Mouse (Mus musculus): ENCODE measurements around the gene Rbfox2. TPM values are rescaled to one million over a fixed set of nuclear protein-coding genes. Genes with fewer than 3 reads are reported as not detected.
A peak's percentile ranks its signal among the peaks of the same experiment; 100 is the strongest.

Gene Rbfox2
- total RNA-seq, 1 experiment from 2014 or later = 51.4 TPM

GRCm38 (mm10) chr15:77142352-77142751, 164.5 kb downstream of the Rbfox2 start:
- no peak for DNase-seq

GRCm38 (mm10) chr15:77141711-77142110, 165.1 kb downstream of the Rbfox2 start:
- no peak for DNase-seq

GRCm38 (mm10) chr15:77138282-77138681, 168.5 kb downstream of the Rbfox2 start:
- DNase-seq = no peak

- no peak for DNase-seq
Measured at GRCm38 (mm10) chr15:77134483-77134882, 172.3 kb downstream of the Rbfox2 start.

GRCm38 (mm10) chr15:77129154-77129553, 177.7 kb downstream of the Rbfox2 start:
- no peak for DNase-seq

- DNase-seq = no peak
Measured at GRCm38 (mm10) chr15:77127737-77128136, 179.1 kb downstream of the Rbfox2 start.

- DNase-seq = no peak
Measured at GRCm38 (mm10) chr15:77126674-77127073, 180.1 kb downstream of the Rbfox2 start.

- DNase-seq = peak; percentile 7
Measured at GRCm38 (mm10) chr15:77124372-77125117, 182.3 kb downstream of the Rbfox2 start.

GRCm38 (mm10) chr15:77122824-77123223, 184.0 kb downstream of the Rbfox2 start:
- DNase-seq = no peak

GRCm38 (mm10) chr15:77122208-77122607, 184.6 kb downstream of the Rbfox2 start:
- no peak for DNase-seq

- no peak for DNase-seq
Measured at GRCm38 (mm10) chr15:77119666-77120065, 187.1 kb downstream of the Rbfox2 start.

- no peak for DNase-seq
Measured at GRCm38 (mm10) chr15:77117209-77117608, 189.6 kb downstream of the Rbfox2 start.

- DNase-seq = no peak
Measured at GRCm38 (mm10) chr15:77116139-77116722, 190.6 kb downstream of the Rbfox2 start.

GRCm38 (mm10) chr15:77115456-77115855, 191.3 kb downstream of the Rbfox2 start:
- DNase-seq = no peak

- DNase-seq = no peak
Measured at GRCm38 (mm10) chr15:77113591-77113990, 193.2 kb downstream of the Rbfox2 start.

- DNase-seq = no peak
Measured at GRCm38 (mm10) chr15:77112378-77112777, 194.4 kb downstream of the Rbfox2 start.

GRCm38 (mm10) chr15:77111924-77112323, 194.9 kb downstream of the Rbfox2 start:
- DNase-seq = no peak

GRCm38 (mm10) chr15:77110452-77110851, 196.4 kb downstream of the Rbfox2 start:
- no peak for DNase-seq

GRCm38 (mm10) chr15:77107169-77107908, 199.5 kb downstream of the Rbfox2 start:
- DNase-seq = no peak

- DNase-seq = no peak
Measured at GRCm38 (mm10) chr15:77105273-77105672, 201.5 kb downstream of the Rbfox2 start.

GRCm38 (mm10) chr15:77104349-77105158, 202.2 kb downstream of the Rbfox2 start:
- DNase-seq = peak; percentile 44

GRCm38 (mm10) chr15:77102685-77103084, 204.1 kb downstream of the Rbfox2 start:
- no peak for DNase-seq
